23 mouse cellular contexts compared by ENCODE assay signal in the genomic region with DNA sequence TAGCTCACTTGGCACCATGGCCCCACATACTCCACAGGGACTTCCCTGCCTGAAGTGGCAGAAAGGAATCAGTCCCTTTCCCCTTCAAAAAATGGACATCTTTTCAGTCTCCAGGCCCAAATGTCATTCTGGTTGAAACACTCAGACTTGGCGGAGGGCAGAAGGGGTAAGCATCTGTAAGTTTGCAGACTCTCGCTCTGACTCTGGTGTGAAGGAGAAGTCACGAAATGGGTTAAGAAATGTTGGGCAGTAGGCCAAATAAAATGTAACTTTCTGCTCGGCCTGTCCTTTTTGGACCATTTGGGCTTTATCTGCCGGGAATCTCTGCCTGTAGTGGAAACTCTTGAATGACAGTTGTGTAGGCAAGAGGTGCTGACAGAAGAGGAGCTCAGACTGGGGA.
"Had no signal": no experiment of that assay in that cellular context is flagged by ENCODE, and none has a peak within 500 bp of the region (broad histone marks: within the 10 kb centered on the region; RNA-seq: fewer than 3 reads in every experiment).

No protein-coding gene starts in this region.

- H3K9me3 ChIP-seq: heart, embryonic 10.5 days; heart, embryonic 12.5 days; hindbrain, embryonic 10.5 days; hindbrain, embryonic 12.5 days; intestine, embryonic 15.5 days; limb, embryonic 13.5 days; limb, embryonic 15.5 days had no signal

- H3K36me3 ChIP-seq: heart, embryonic 10.5 days; heart, embryonic 12.5 days; hindbrain, embryonic 10.5 days; hindbrain, embryonic 12.5 days; intestine, embryonic 15.5 days; limb, embryonic 13.5 days; limb, embryonic 15.5 days had no signal

- ATAC-seq: hindbrain, embryonic 16.5 days; inflammation-experienced regulatory T-cells, adult 6 months; intestine, embryonic 15.5 days; intestine, postnatal 0 days had no signal

- H3K9ac ChIP-seq: heart, embryonic 12.5 days; hindbrain, embryonic 12.5 days; hindbrain, embryonic 14.5 days; intestine, embryonic 15.5 days; limb, embryonic 13.5 days; limb, embryonic 15.5 days had no signal

- H3K4me3 ChIP-seq: gastrocnemius, adult 2 months; heart, embryonic 10.5 days; heart, embryonic 12.5 days; hindbrain, embryonic 10.5 days; hindbrain, embryonic 12.5 days; intestine, embryonic 15.5 days; limb, embryonic 13.5 days; limb, embryonic 15.5 days had no signal

- H3K27ac ChIP-seq: gastrocnemius, adult 2 months; heart, embryonic 10.5 days; hindbrain, embryonic 10.5 days; hindbrain, embryonic 12.5 days; hindbrain, embryonic 14.5 days; intestine, embryonic 15.5 days; limb, embryonic 13.5 days; limb, embryonic 15.5 days had no signal

- H3K4me2 ChIP-seq: heart, embryonic 12.5 days; hindbrain, embryonic 12.5 days; hindbrain, embryonic 14.5 days; intestine, embryonic 15.5 days; limb, embryonic 13.5 days; limb, embryonic 15.5 days had no signal

- H3K4me1 ChIP-seq: heart, embryonic 10.5 days; hindbrain, embryonic 12.5 days; intestine, embryonic 15.5 days; limb, embryonic 15.5 days had no signal

- DNase-seq: gastrocnemius, postnatal 10 days; heart, adult 18-20 months; heart, postnatal 10 days; heart, postnatal 4 days; kidney, adult 18-20 months; kidney, adult 8-10 months; kidney, postnatal 14 days; kidney, postnatal 36 days; layer of hippocampus, adult 9-11 months; layer of hippocampus, postnatal 36 days; left cerebral cortex, postnatal 4 days had no signal
